Mouse (Mus musculus) spleen, postnatal 4 days (tissue): ENCODE results near the gene Gga2.

ENCODE experiments used
- DNase-seq, 2 experiments: peaks; one replicate each; pipeline ENCODE4 v3.0.0; 2022; ENCODE audit warnings: low spot score in 2 of 2

Gga2 gene

GRCm38 (mm10) chr7:122000396-122000795 is 20.6 kb downstream of the Gga2 start:
- no peak for DNase-seq

- no peak for DNase-seq
Measured at GRCm38 (mm10) chr7:121995961-121996360, 25.1 kb downstream of the Gga2 start.

DNA sequence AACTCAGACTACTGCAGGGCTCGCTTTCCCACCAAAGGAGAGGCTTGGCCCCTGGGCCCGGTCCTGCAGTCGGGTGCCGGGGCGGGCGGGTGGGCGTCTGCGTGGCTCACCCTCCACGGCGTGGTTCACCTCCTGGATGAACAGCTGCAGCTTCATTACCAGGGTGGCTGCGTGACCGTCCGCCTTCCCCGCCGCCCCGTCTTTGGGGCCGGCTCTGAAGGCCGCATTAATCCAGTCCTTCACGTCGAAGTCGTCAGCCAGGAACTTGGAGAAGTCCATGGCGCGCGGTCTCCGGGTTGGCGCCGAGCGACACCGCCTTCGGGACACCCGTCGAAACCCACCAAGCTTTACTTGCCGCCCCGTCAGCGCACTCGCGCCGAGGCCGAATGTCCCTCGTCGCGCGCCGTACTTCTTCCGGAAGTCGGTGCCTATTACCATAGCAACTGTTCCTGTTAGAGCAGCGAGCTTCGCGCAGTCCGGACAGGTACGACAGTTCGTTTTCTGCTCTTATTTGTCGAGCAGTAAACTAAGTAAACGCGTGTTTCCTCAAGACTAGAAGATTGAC is 39.6 kb downstream of the Gga2 start, which contains the start of gene Cog7:
Cog7 (minus strand) TSS at position 405 of the 565 bp plus-strand sequence.
- peak; percentile 89 to 97 for DNase-seq

GRCm38 (mm10) chr7:121975031-121975430 is 46.0 kb downstream of the Gga2 start:
- peak; percentile 52 to 78 for DNase-seq

- DNase-seq = no peak
Measured at GRCm38 (mm10) chr7:121971698-121972097, 49.3 kb downstream of the Gga2 start.

- DNase-seq = no peak
Measured at GRCm38 (mm10) chr7:121970250-121970649, 50.8 kb downstream of the Gga2 start.

DNA sequence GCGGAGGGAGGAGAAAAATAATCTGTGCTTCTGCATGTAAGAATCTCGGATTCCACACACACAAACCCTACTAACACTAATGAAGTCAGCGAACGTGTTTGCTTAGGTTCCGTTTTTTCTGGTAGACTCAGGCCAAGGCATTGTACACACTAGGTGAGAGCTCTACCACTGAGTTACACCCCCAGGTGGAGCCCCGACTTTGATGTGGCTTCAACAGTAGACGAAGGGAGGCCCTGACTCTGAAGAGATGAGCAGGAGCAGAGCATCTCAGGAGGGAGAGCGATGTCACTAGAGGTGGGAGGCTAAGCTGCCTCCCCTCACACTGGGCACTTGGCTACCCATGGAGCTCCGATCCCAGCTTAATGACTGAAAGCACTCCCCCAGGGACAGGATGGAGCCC is 52.2 kb downstream of the Gga2 start:
- no peak for DNase-seq

DNA sequence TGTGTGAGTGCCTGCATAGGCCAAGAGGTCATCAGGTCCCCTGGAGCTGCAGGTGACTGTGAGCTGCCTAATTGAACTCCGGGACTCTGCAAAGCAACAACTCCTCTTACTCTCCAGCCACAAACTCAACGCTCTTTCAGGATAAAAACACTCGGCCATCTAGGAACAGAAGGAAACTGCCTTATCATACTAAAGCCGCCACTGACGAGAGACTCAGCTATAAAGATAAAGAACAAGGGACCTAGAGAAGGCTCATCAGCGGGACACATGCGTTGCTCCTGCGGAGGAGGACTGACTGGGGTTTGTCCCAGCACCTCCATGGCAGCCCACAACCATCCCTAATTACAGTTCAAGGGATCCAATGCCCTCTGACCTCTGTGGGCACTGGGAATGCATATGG is 52.8 kb downstream of the Gga2 start:
- no peak for DNase-seq

DNA sequence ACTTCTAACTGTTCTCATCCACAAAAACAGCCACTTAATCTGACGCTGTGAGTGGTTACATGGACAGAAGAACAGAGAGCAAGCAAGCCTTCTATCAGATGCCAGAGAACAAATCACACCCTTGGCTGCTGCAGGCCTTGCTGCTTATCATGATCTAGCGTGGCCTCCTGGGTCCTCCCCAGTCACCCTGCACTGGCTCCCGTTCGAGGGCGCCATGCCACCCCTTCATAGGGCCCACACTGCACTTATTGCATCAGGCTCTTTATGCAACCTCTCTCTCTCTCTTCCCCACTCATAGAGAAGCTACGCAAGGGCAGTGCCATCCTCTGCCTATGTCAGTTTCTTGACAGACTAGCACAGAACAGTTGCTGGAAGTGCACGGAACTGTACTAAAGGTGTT is 54.9 kb downstream of the Gga2 start:
- no peak for DNase-seq

DNA sequence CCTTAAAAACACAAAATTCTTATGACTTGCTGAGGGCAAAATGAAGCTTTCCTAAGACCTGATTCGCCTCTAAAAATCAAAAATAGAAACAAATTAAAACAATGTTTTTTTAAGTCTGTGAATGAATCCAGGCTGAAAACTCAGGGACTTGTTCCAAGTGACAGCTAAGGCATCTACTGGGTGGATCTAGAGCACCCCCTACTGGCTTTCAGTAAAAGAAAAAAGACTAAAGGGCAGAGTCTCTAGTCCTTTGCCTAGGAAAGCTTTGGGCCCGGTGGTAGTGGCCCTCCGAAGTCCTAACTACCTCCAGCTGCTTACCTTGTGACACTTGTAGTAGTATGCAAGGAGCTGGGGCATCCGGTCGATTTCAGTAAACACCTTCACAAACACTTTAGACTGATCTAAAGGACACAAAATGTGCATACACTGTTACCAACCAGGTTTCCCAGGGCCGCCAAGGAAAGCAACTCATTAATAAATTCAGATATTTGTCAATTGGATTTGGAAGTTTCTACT is 57.1 kb downstream of the Gga2 start:
- DNase-seq = no peak

- DNase-seq = no peak
Measured at GRCm38 (mm10) chr7:121962571-121962959, 58.5 kb downstream of the Gga2 start.

- no peak for DNase-seq
Measured at GRCm38 (mm10) chr7:121961913-121962570, 59.0 kb downstream of the Gga2 start.

DNA sequence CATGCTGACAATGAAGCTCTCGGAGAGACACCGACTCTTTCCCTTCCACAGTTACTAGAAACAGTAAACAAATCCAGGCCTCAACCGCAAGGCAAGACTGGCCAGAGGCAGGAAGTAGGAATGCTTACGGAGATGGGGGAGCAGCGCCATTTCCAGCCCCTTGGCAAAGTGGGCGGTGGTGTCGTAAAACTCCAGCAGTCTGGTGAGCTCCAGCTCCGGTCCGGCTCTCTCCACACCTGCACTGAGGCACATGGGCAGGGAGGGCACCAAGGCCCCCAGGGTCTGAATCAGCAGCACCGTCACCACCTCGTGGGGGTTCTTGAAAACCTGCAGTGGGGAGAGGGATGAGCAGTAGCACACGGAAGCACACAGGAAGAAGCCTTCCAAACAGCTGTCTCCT is 65.2 kb downstream of the Gga2 start:
- DNase-seq = no peak

GRCm38 (mm10) chr7:121954891-121955669 is 65.9 kb downstream of the Gga2 start:
- DNase-seq = no peak

- DNase-seq = no peak
Measured at GRCm38 (mm10) chr7:121947513-121947912, 73.5 kb downstream of the Gga2 start.

GRCm38 (mm10) chr7:121946196-121946595 is 74.8 kb downstream of the Gga2 start:
- no peak for DNase-seq

GRCm38 (mm10) chr7:121942371-121942770 is 78.7 kb downstream of the Gga2 start:
- no peak for DNase-seq

DNA sequence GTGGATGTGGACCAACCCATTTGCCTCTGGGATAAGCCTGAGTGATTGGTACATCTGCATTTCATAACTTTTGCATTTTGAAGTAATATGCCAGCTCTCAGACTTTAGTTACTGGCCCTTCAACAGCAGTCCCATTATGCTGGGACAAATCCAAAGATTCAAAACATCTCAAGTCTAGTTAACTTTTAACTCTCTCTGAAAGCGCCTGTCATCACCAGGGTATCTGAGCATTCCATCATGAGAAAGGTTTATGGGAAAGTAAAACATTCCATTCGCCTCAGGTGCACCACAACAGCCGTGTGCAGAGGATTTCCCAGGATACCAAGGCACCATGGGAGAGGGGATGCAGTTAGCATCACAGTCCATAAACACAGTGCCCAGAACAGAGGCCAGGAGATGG is 79.4 kb downstream of the Gga2 start:
- no peak for DNase-seq

DNA sequence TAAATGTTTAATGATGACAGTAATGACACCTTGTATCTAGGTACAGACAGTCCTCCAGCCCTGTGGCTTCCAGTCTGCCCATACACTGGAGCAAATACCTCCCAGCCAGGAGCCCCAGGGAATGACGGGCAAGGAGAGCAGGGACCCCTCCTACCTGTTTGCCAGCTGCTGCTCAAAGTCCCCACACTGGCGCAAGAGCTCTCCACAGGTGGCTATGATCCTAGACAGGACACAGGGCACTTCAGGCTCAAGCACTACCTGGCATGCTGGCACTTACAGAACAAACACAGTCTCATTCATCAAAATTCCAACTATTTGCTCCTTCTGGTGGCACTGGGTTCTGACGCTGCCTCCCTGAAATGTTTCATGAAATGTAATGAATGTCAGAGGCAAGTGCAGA is 80.0 kb downstream of the Gga2 start:
- DNase-seq = no peak

GRCm38 (mm10) chr7:121939729-121940128 is 81.3 kb downstream of the Gga2 start:
- no peak for DNase-seq

GRCm38 (mm10) chr7:121939244-121939643 is 81.8 kb downstream of the Gga2 start:
- DNase-seq = no peak

DNA sequence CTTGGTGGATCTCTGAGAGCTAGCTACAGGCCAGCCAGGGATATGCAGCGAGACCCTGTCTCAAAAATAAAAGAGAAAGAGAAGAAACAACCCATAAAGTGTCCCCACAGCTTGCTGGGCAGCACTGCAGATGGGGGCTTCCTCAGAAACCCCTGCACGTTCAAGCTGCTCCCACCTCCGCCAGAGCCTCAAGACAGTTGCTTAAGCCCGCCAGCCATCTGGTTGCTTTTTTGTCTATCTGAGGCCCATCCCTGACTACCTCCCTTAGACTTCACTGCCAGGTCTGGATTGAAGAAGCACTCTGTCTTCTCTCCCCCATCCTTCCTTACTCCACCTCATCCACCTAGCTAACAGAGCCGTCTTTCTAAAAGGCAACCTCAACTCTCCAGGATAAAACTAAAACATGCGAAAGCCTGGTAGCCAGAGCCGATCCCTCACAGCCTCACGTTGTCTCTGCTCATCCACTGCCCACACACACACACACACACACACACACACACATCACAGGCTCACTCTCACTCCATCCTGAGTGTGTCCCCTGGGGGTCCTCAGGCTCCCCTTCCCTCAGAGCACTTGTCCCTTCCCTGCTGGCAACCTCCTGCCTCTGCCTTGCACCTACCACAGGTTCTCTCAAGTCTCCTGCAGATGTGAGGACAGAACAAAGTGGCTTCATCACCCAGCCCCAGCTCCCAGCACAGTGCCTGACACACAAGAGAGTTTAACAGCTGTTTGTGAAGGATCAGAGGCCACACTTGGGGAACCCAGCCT is 82.7 kb downstream of the Gga2 start:
- no peak for DNase-seq
